Mouse (Mus musculus) forebrain, embryonic 14.5 days (tissue): ENCODE data around the gene Sec24c. TPM values are rescaled to one million over a fixed set of nuclear protein-coding genes. Genes with fewer than 3 reads are reported as not detected.

ENCODE experiments used
- ATAC-seq: fragments of 200-750 bp; cut with Nextera tagmentation; 2 replicates; pipeline ENCODE4 v1.8.0; 2017; ENCODE audit warnings: mild to moderate bottlenecking, moderate library complexity
- DNase-seq: peaks from one replicate; pipeline ENCODE4 v3.0.0-alpha.2; 2015; ENCODE audit warnings: low spot score
- H3K27ac ChIP-seq: fragments of 300-500 bp; sonication (generic); 2 replicates; pipeline ENCODE4 v1.5.1; 2014; ENCODE audit warnings: low read depth, mild to moderate bottlenecking, control low read depth, low read length, moderate library complexity
- H3K27me3 ChIP-seq: fragments of 300-500 bp; sonication (generic); replicated peaks from 2 replicates; pipeline ENCODE4 v1.6.1; 2014; ENCODE audit warnings: low read length, control low read depth, mixed read lengths; ENCODE audit not compliant: control insufficient read depth, insufficient read depth
- H3K36me3 ChIP-seq: fragments of 300-500 bp; sonication (generic); 2 replicates; pipeline ENCODE4 v1.6.1; 2014; ENCODE audit warnings: low read length, control low read depth; ENCODE audit not compliant: control insufficient read depth, insufficient read depth
- H3K4me1 ChIP-seq: fragments of 300-500 bp; sonication (generic); 2 replicates; pipeline ENCODE4 v1.6.1; 2014; ENCODE audit warnings: antibody characterized with exemption, low read length, control low read depth; ENCODE audit not compliant: control insufficient read depth, insufficient read depth
- H3K4me2 ChIP-seq: fragments of 300-500 bp; sonication (generic); 2 replicates; pipeline ENCODE4 v1.6.1; 2014; ENCODE audit warnings: mild to moderate bottlenecking, control low read depth, low read length
- H3K4me3 ChIP-seq: fragments of 300-500 bp; sonication (generic); 2 replicates; pipeline ENCODE4 v1.5.1; 2014; ENCODE audit warnings: low read depth, low read length, control low read depth
- H3K9ac ChIP-seq: fragments of 300-500 bp; sonication (generic); 2 replicates; pipeline ENCODE4 v1.6.1; 2014; ENCODE audit warnings: mild to moderate bottlenecking, low read length, control low read depth, moderate library complexity
- H3K9me3 ChIP-seq: fragments of 300-500 bp; sonication (generic); replicated peaks from 2 replicates; pipeline ENCODE4 v1.6.1; 2016; ENCODE audit warnings: low read length, control low read depth, mixed read lengths; ENCODE audit not compliant: control insufficient read depth
- WGBS: fragments of 180-500 bp; shearing (Covaris S2); extraction: QIAGEN DNeasy Blood & Tissue Kit; methylation state at CpG from one replicate; pipeline ENCODE4 v1.1.7; 2014; 5-methylcytosine and 5-hydroxymethylcytosine counted together
- polyA plus RNA-seq: library from polyadenylated mRNA; unstranded; fragments of >200 nt; fragmentation: Nextera tagmentation; extraction: Ambion mirVana; gene quantifications from 2 replicates; pipeline ENCODE4 v1.2.1, GENCODE M21; 2014

Gene Sec24c
- polyA plus RNA-seq, 1 experiment from 2014 or later, result 64.9 TPM

- peak overlapping the region; percentile 84 for H3K9ac ChIP-seq
- H3K4me2 ChIP-seq, result peak overlapping the region; percentile 85
- H3K9me3 ChIP-seq, result no peaks in the 10 kb centered on the region
- H3K4me3 ChIP-seq, result peak overlapping the region; percentile 75
- peaks cover 5% of the 10 kb centered on the region; the same call in 1 of the 2 replicates for H3K4me1 ChIP-seq
- WGBS, result 51% methylated on average over 12 of the region's 12 CpGs
- H3K27ac ChIP-seq, result no peak overlapping the region
- H3K27me3 ChIP-seq, result no peaks in the 10 kb centered on the region
- DNase-seq (no peak), ATAC-seq (no peak)
- H3K36me3 ChIP-seq, result peaks cover 43% of the 10 kb centered on the region
Measured at GRCm38 (mm10) chr14:20733041-20733951, 59.2 kb downstream of the Sec24c start.

- Histone ChIP-seq H3K27ac (peak within 1 kb of the TSS; percentile 71), H3K27me3 (no peaks in the 10 kb centered on the region), H3K4me2 (peak within 1 kb of the TSS; percentile 85), H3K36me3 (peaks cover 43% of the 10 kb centered on the region), H3K9ac (peak within 1 kb of the TSS; percentile 84), H3K4me3 (peak within 1 kb of the TSS; percentile 75), H3K9me3 (no peaks in the 10 kb centered on the region), H3K4me1 (peaks cover 5% of the 10 kb centered on the region; the same call in 1 of the 2 replicates)
- WGBS, result under 1% methylated on average over 81 of the region's 81 CpGs
- ATAC-seq, result peak; percentile 99
- peak; percentile 92 for DNase-seq
Measured at GRCm38 (mm10) chr14:20733952-20734774, 60.1 kb downstream of the Sec24c start, which contains the start of gene Ndst2. Ndst2 (minus strand) TSS chr14:20734562.

- Histone ChIP-seq H3K4me3 (no peak overlapping the region), H3K9ac (no peak overlapping the region), H3K27ac (no peak overlapping the region), H3K4me2 (no peak overlapping the region), H3K4me1 (peaks cover 5% of the 10 kb centered on the region; the same call in 1 of the 2 replicates), H3K27me3 (no peaks in the 10 kb centered on the region), H3K36me3 (peaks cover 40% of the 10 kb centered on the region), H3K9me3 (no peaks in the 10 kb centered on the region)
- ATAC-seq, result no peak
- 72% methylated on average over 2 of the region's 2 CpGs for WGBS
- DNase-seq, result no peak
Measured at GRCm38 (mm10) chr14:20735052-20735451, 60.9 kb downstream of the Sec24c start.

GRCm38 (mm10) chr14:20735892-20736390 is 61.8 kb downstream of the Sec24c start:
- peaks cover 5% of the 10 kb centered on the region; the same call in 1 of the 2 replicates for H3K4me1 ChIP-seq
- peaks cover 37% of the 10 kb centered on the region for H3K36me3 ChIP-seq
- no peak overlapping the region for H3K4me2 ChIP-seq
- no peaks in the 10 kb centered on the region for H3K9me3 ChIP-seq
- H3K9ac ChIP-seq, result no peak overlapping the region
- no peak overlapping the region for H3K27ac ChIP-seq
- 92% methylated on average over 13 of the region's 13 CpGs for WGBS
- no peak overlapping the region for H3K4me3 ChIP-seq
- ATAC-seq, result no peak
- DNase-seq, result no peak
- no peaks in the 10 kb centered on the region for H3K27me3 ChIP-seq

- ATAC-seq, result no peak
- no peak overlapping the region for H3K4me2 ChIP-seq
- no peak overlapping the region for H3K4me3 ChIP-seq
- no peaks in the 10 kb centered on the region for H3K27me3 ChIP-seq
- no peaks in the 10 kb centered on the region for H3K9me3 ChIP-seq
- peaks cover 40% of the 10 kb centered on the region for H3K36me3 ChIP-seq
- peak; percentile 34 for DNase-seq
- H3K4me1 ChIP-seq, result peaks cover 5% of the 10 kb centered on the region; the same call in 1 of the 2 replicates
- no peak overlapping the region for H3K27ac ChIP-seq
- H3K9ac ChIP-seq, result no peak overlapping the region
- 48% methylated on average over 14 of the region's 14 CpGs for whole genome bisulfite sequencing
Measured at GRCm38 (mm10) chr14:20737306-20737705, 63.2 kb downstream of the Sec24c start.

GRCm38 (mm10) chr14:20738511-20738910 is 64.4 kb downstream of the Sec24c start:
- H3K27me3 ChIP-seq, result no peaks in the 10 kb centered on the region
- H3K27ac ChIP-seq, result no peak overlapping the region
- no peak for DNase-seq
- 94% methylated on average over 8 of the region's 8 CpGs for WGBS
- peaks cover under 1% of the 10 kb centered on the region; the same call in 1 of the 2 replicates for H3K4me1 ChIP-seq
- no peak overlapping the region for H3K4me3 ChIP-seq
- no peaks in the 10 kb centered on the region for H3K9me3 ChIP-seq
- H3K36me3 ChIP-seq, result peaks cover 44% of the 10 kb centered on the region
- no peak overlapping the region for H3K9ac ChIP-seq
- no peak overlapping the region for H3K4me2 ChIP-seq
- ATAC-seq, result no peak

- Histone ChIP-seq H3K4me1 (no peaks in the 10 kb centered on the region), H3K9ac (no peak overlapping the region), H3K27ac (no peak overlapping the region), H3K4me3 (no peak overlapping the region), H3K9me3 (no peaks in the 10 kb centered on the region), H3K36me3 (peaks cover 49% of the 10 kb centered on the region), H3K27me3 (no peaks in the 10 kb centered on the region), H3K4me2 (no peak overlapping the region)
- DNase-seq, result no peak
- ATAC-seq, result no peak
- 94% methylated on average over 9 of the region's 9 CpGs for WGBS
Measured at GRCm38 (mm10) chr14:20741301-20741700, 67.2 kb downstream of the Sec24c start.

GRCm38 (mm10) chr14:20743614-20744013 is 69.5 kb downstream of the Sec24c start:
- Histone ChIP-seq H3K4me1 (no peaks in the 10 kb centered on the region), H3K9me3 (no peaks in the 10 kb centered on the region), H3K27ac (no peak overlapping the region), H3K36me3 (peaks cover 50% of the 10 kb centered on the region), H3K4me2 (no peak overlapping the region), H3K27me3 (no peaks in the 10 kb centered on the region), H3K4me3 (no peak overlapping the region), H3K9ac (no peak overlapping the region)
- 89% methylated on average over 3 of the region's 3 CpGs for WGBS
- no peak for ATAC-seq
- DNase-seq, result no peak
